Mouse (Mus musculus) megakaryocyte, embryonic 14.5 days (primary cell): ENCODE data around the gene Mmp11. TPM values are rescaled to one million over a fixed set of nuclear protein-coding genes. Genes with fewer than 3 reads are reported as not detected.

Source experiments
- H3K27me3 ChIP-seq: replicated peaks from 2 replicates; pipeline ENCODE3; 2012; ENCODE audit warnings: inconsistent platforms
- H3K36me3 ChIP-seq: replicated peaks from 2 replicates; pipeline ENCODE3; 2012; ENCODE audit warnings: low read length, inconsistent platforms, mixed read lengths
- H3K4me1 ChIP-seq: 2 replicates; pipeline ENCODE4 v1.6.1; 2012; ENCODE audit warnings: inconsistent platforms
- H3K4me3 ChIP-seq: replicated peaks from 2 replicates; pipeline ENCODE3; 2012; ENCODE audit warnings: moderate library complexity, mild to moderate bottlenecking, inconsistent platforms
- H3K9me3 ChIP-seq: 2 replicates; pipeline ENCODE4 v1.6.1; 2012; ENCODE audit warnings: inconsistent platforms
- FLI1 ChIP-seq: IDR thresholded peaks from 2 replicates; pipeline ENCODE4 v1.6.1; 2012; ENCODE audit warnings: low read length, inconsistent platforms, mixed read lengths
- GATA1 ChIP-seq: IDR thresholded peaks from 3 replicates; pipeline ENCODE4 v1.6.1; 2012; ENCODE audit warnings: mixed read lengths, low read length, inconsistent platforms, borderline replicate concordance
- polyA plus RNA-seq: library from polyadenylated mRNA; stranded (reverse); fragments of >175 nt; gene quantifications from 2 replicates; pipeline ENCODE4 v1.2.3, GENCODE M21; 2012; ENCODE audit warnings: low replicate concordance; ENCODE audit not compliant: insufficient read depth

The Mmp11 gene
- polyA plus RNA-seq, 1 experiment = 0.19 TPM

- TF ChIP-seq FLI1 (no peak), GATA1 (no peak)
- Histone ChIP-seq H3K4me1 (peaks cover 44% of the 10 kb centered on the region), H3K27me3 (peaks cover 36% of the 10 kb centered on the region), H3K4me3 (no peak overlapping the region), H3K36me3 (no peaks in the 10 kb centered on the region), H3K9me3 (no peaks in the 10 kb centered on the region)
These were observed 3.4 kb upstream of the Mmp11 start for GRCm38 (mm10) chr10:75939481-75940234.

- H3K4me1 ChIP-seq = peaks cover 44% of the 10 kb centered on the region
- TF ChIP-seq FLI1 (no peak), GATA1 (no peak)
- H3K4me3 ChIP-seq = no peak overlapping the region
These were observed 1.8 kb upstream of the Mmp11 start for GRCm38 (mm10) chr10:75937851-75938643.

GRCm38 (mm10) chr10:75936909-75937667, 792 bp upstream of the Mmp11 start:
- Histone ChIP-seq H3K9me3 (no peaks in the 10 kb centered on the region), H3K36me3 (no peaks in the 10 kb centered on the region), H3K4me1 (peaks cover 52% of the 10 kb centered on the region), H3K27me3 (peaks cover 44% of the 10 kb centered on the region), H3K4me3 (no peak overlapping the region)
- TF ChIP-seq GATA1 (no peak), FLI1 (no peak)

More at GRCm38 (mm10) chr10:75937851-75938643, 1.8 kb upstream of the Mmp11 start:
- H3K36me3 ChIP-seq = no peaks in the 10 kb centered on the region
- peaks cover 41% of the 10 kb centered on the region for H3K27me3 ChIP-seq
- H3K9me3 ChIP-seq = no peaks in the 10 kb centered on the region

- TF ChIP-seq FLI1 = no peak
- TF ChIP-seq GATA1 = no peak
These were observed 1.3 kb downstream of the Mmp11 start for GRCm38 (mm10) chr10:75934991-75935390.

GRCm38 (mm10) chr10:75932891-75933290, 3.4 kb downstream of the Mmp11 start, which contains the start of gene Chchd10:
Gene Chchd10, plus strand, starts transcription at chr10:75933130.
- H3K9me3 ChIP-seq = no peaks in the 10 kb centered on the region
- peak within 1 kb of the TSS; percentile 87 for H3K4me3 ChIP-seq
- peaks cover 79% of the 10 kb centered on the region for H3K27me3 ChIP-seq
- TF ChIP-seq FLI1 (no peak), GATA1 (no peak)
- peaks cover 50% of the 10 kb centered on the region for H3K4me1 ChIP-seq
- no peaks in the 10 kb centered on the region for H3K36me3 ChIP-seq

More at GRCm38 (mm10) chr10:75934991-75935390, 1.3 kb downstream of the Mmp11 start:
- peaks cover 59% of the 10 kb centered on the region for H3K27me3 ChIP-seq
- H3K36me3 ChIP-seq = no peaks in the 10 kb centered on the region
- no peaks in the 10 kb centered on the region for H3K9me3 ChIP-seq
- peak overlapping the region; percentile 90 for H3K4me3 ChIP-seq
- H3K4me1 ChIP-seq = peaks cover 62% of the 10 kb centered on the region

GRCm38 (mm10) chr10:75932081-75932678, 4.1 kb downstream of the Mmp11 start:
- H3K9me3 ChIP-seq = no peaks in the 10 kb centered on the region
- H3K4me3 ChIP-seq = peak overlapping the region; percentile 87
- H3K4me1 ChIP-seq = peaks cover 44% of the 10 kb centered on the region
- TF ChIP-seq GATA1 = no peak
- no peak for TF ChIP-seq FLI1
- no peaks in the 10 kb centered on the region for H3K36me3 ChIP-seq
- H3K27me3 ChIP-seq = peaks cover 83% of the 10 kb centered on the region

GRCm38 (mm10) chr10:75931311-75931710, 5.0 kb downstream of the Mmp11 start:
- H3K36me3 ChIP-seq = no peaks in the 10 kb centered on the region
- TF ChIP-seq GATA1 = no peak
- no peak for TF ChIP-seq FLI1
- peaks cover 49% of the 10 kb centered on the region for H3K4me1 ChIP-seq
- no peak overlapping the region for H3K4me3 ChIP-seq
- H3K27me3 ChIP-seq = peaks cover 86% of the 10 kb centered on the region
- H3K9me3 ChIP-seq = no peaks in the 10 kb centered on the region

- TF ChIP-seq FLI1 (no peak), GATA1 (no peak)
- Histone ChIP-seq H3K9me3 (no peaks in the 10 kb centered on the region), H3K36me3 (no peaks in the 10 kb centered on the region), H3K4me1 (peaks cover 43% of the 10 kb centered on the region), H3K4me3 (no peak overlapping the region), H3K27me3 (peaks cover 86% of the 10 kb centered on the region)
These were observed 6.0 kb downstream of the Mmp11 start for GRCm38 (mm10) chr10:75930304-75930703.

- TF ChIP-seq FLI1 = no peak
- TF ChIP-seq GATA1 = no peak
- no peaks in the 10 kb centered on the region for H3K9me3 ChIP-seq
- peaks cover 60% of the 10 kb centered on the region for H3K27me3 ChIP-seq
- H3K4me1 ChIP-seq = peaks cover 49% of the 10 kb centered on the region
- no peak overlapping the region for H3K4me3 ChIP-seq
- H3K36me3 ChIP-seq = no peaks in the 10 kb centered on the region
These were observed 9.9 kb downstream of the Mmp11 start for GRCm38 (mm10) chr10:75926396-75926795.
